ENCODE assay signal across 9 mouse cellular contexts in genomic region chr17:47371451-47371850, GRCm38 (mm10). TPM values are rescaled to one million over a fixed set of nuclear protein-coding genes. Genes with fewer than 3 reads are reported as not detected.
DNase-seq lines count a peak whose midpoint lies in the region; ATAC-seq lines count a peak whose summit lies in the region.
"Had no signal": no experiment of that assay in that cellular context is flagged by ENCODE, and none has a peak within 500 bp of the region (broad histone marks: within the 10 kb centered on the region; RNA-seq: fewer than 3 reads in every experiment).

No protein-coding gene starts in this region.

- H3K9ac ChIP-seq in intestine, embryonic 14.5 days (ENCODE audit: low read length) = no peak overlapping the region
- H3K9ac ChIP-seq: embryonic facial prominence, embryonic 12.5 days had no signal

- intact Hi-C loops in left cerebral cortex, postnatal 14 days (cut with DNase I) = no loop called here

- H3K4me2 ChIP-seq in intestine, embryonic 14.5 days (ENCODE audit: low read length) = no peak overlapping the region
- H3K4me2 ChIP-seq: embryonic facial prominence, embryonic 12.5 days had no signal

- H3K4me3 ChIP-seq in intestine, embryonic 14.5 days (ENCODE audit: low read depth, low read length) = no peak overlapping the region
- H3K4me3 ChIP-seq in midbrain, embryonic 10.5 days = no peak overlapping the region
- H3K4me3 ChIP-seq: embryonic facial prominence, embryonic 12.5 days had no signal

- peak; percentile 48 for DNase-seq in left cerebral cortex, adult 11 months (ENCODE audit: low spot score)
- no peak for DNase-seq in left cerebral cortex, adult 8-10 months (ENCODE audit: low spot score in 2 of 2)
- DNase-seq in brain, embryonic 18.5 days (ENCODE audit: low read depth, low spot score) = peak; percentile 24
- peak; percentile 31 for DNase-seq in fibroblast of lung, adult 2 months (ENCODE audit: low read depth)
- peak; percentile 74 for DNase-seq in intestine, embryonic 14.5 days (ENCODE audit: low spot score)
- DNase-seq in left cerebral cortex, postnatal 14 days (ENCODE audit: low spot score in 2 of 2) = peak; percentile 77 to 85
- DNase-seq in midbrain, embryonic 10.5 days (ENCODE audit: low spot score) = peak; percentile 65
- peak; percentile 38 to 53 for DNase-seq in spleen, postnatal 36 days (ENCODE audit: low spot score in 2 of 2)

- no peaks in the 10 kb centered on the region for H3K9me3 ChIP-seq in intestine, embryonic 14.5 days (ENCODE audit: control insufficient read depth, low read length)
- H3K9me3 ChIP-seq in midbrain, embryonic 10.5 days (replicated peaks) = no peaks in the 10 kb centered on the region
- H3K9me3 ChIP-seq: embryonic facial prominence, embryonic 12.5 days had no signal

- H3K36me3 ChIP-seq in intestine, embryonic 14.5 days (ENCODE audit: control insufficient read depth, insufficient read depth, low read length) = peaks cover 43% of the 10 kb centered on the region
- H3K36me3 ChIP-seq in midbrain, embryonic 10.5 days = peaks cover 45% of the 10 kb centered on the region

- ATAC-seq in intestine, embryonic 14.5 days (replicated peaks; ENCODE audit: low FRiP score, low TSS enrichment, low read depth) = peak; percentile 83

- H3K27ac ChIP-seq in intestine, embryonic 14.5 days (ENCODE audit: low read depth) = no peak overlapping the region
- no peak overlapping the region for H3K27ac ChIP-seq in midbrain, embryonic 10.5 days (replicated peaks)
- H3K27ac ChIP-seq: embryonic facial prominence, embryonic 12.5 days had no signal

- H3K4me1 ChIP-seq in intestine, embryonic 14.5 days (replicated peaks; ENCODE audit: control insufficient read depth, insufficient read depth, low read length) = peaks cover 5% of the 10 kb centered on the region; the same call in 1 of the 2 replicates
- H3K4me1 ChIP-seq in midbrain, embryonic 10.5 days = peaks cover 25% of the 10 kb centered on the region

- H3K27me3 ChIP-seq in intestine, embryonic 14.5 days (replicated peaks; ENCODE audit: control insufficient read depth, insufficient read depth, low read length) = 0 out of 2 replicates have a peak, but pooled peaks cover 3% of the 10 kb centered on the region
- peaks cover 13% of the 10 kb centered on the region for H3K27me3 ChIP-seq in midbrain, embryonic 10.5 days (ENCODE audit: low read depth, poor library complexity, severe bottlenecking)
- H3K27me3 ChIP-seq: embryonic facial prominence, embryonic 12.5 days had no signal

- 8% methylated on average over 4 of the region's 4 CpGs for WGBS in intestine, embryonic 14.5 days
- 16% methylated on average over 4 of the region's 4 CpGs for WGBS in midbrain, embryonic 10.5 days

RNA-seq across cellular contexts. Expression of gene Mrps10, which starts 2.8 kb away (rescaled TPM):
- 10 to 100 TPM; 27.5 to 39.5 (median 27.8) TPM for total RNA-seq in left cerebral cortex, adult 8-10 months (2022)
- polyA plus RNA-seq in intestine, embryonic 14.5 days (2014; fragmentation: Nextera tagmentation; extraction: Ambion mirVana) = 89.3 and 91.4 TPM in 2 replicates
- 10 to 100 TPM; 26.2 to 28.5 TPM for total RNA-seq in left cerebral cortex, postnatal 14 days (2021)
- polyA plus RNA-seq in midbrain, embryonic 10.5 days (2016; fragmentation: Nextera tagmentation; extraction: Ambion mirVana) = 83.8 and 84.2 TPM in 2 replicates

RNA-seq across cellular contexts. Expression of gene Guca1b, which starts 13.7 kb away (rescaled TPM):
- total RNA-seq in left cerebral cortex, adult 8-10 months (2022) = 1 to 10 TPM in 2 of 4 experiments, under 1 TPM in 2; 0.87 to 1.5 (median 1.2) TPM
- polyA plus RNA-seq in intestine, embryonic 14.5 days (2014; fragmentation: Nextera tagmentation; extraction: Ambion mirVana) = 0.32 and 0.37 TPM in 2 replicates
- total RNA-seq in left cerebral cortex, postnatal 14 days (2021) = under 1 TPM; 0.72 to 0.77 TPM
- polyA plus RNA-seq in midbrain, embryonic 10.5 days (2016; fragmentation: Nextera tagmentation; extraction: Ambion mirVana) = 1.2 and 2.2 TPM in 2 replicates

RNA-seq across cellular contexts. Expression of gene Guca1a, which starts 28.9 kb away (rescaled TPM):
- under 1 TPM in 2 of 4 experiments, not detected in 2; 0.57 to 0.93 TPM for total RNA-seq in left cerebral cortex, adult 8-10 months (2022)
- 2.5 and 3.1 TPM in 2 replicates for polyA plus RNA-seq in intestine, embryonic 14.5 days (2014; fragmentation: Nextera tagmentation; extraction: Ambion mirVana)
- total RNA-seq in left cerebral cortex, postnatal 14 days (2021) = under 1 TPM in 1 of 2 experiments, not detected in 1; 0.40 TPM
- polyA plus RNA-seq in midbrain, embryonic 10.5 days (2016; fragmentation: Nextera tagmentation; extraction: Ambion mirVana) = 5.2 and 5.8 TPM in 2 replicates

Comparison
In these comparisons a context has a peak if more than half of its experiments do, and no peak if none do; other contexts are left out.
1. DNase-seq: peak in left cerebral cortex, adult 11 months (single experiment), brain, embryonic 18.5 days (single experiment), fibroblast of lung, adult 2 months (single experiment), intestine, embryonic 14.5 days (single experiment), left cerebral cortex, postnatal 14 days (2 of 2), midbrain, embryonic 10.5 days (single experiment) and spleen, postnatal 36 days (2 of 2); none in left cerebral cortex, adult 8-10 months (0 of 2).